Mouse (Mus musculus): Measurements from ENCODE around the gene Sobp.

DNA sequence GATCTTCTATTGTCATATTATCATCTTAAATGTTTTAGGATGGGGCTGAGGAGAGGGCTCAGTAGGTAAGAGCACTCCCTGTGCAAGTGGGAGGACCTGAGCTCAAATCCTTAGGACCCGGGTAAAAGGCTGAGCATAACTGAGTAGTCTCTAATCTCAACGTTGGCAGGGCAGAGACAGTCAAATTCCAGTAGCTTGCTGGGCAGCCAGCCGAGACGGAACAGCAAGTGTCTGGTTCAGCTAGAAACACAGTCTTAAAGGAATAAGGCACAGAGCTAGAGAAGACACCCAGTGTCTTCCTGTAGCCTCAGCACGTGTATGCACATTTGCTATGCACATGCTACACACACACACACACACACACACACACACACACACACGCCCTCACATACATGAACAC is 75.1 kb downstream of the Sobp start:
- TF ChIP-seq CTCF (IDR thresholded peaks at IDR 0.05; ENCODE audit: low read depth) = no peak
- no peak for TF ChIP-seq EP300 (IDR thresholded peaks at IDR 0.05; ENCODE audit: low read depth)
